Mouse (Mus musculus) megakaryocyte, adult 5-6 weeks (primary cell): ENCODE data around the gene Metap1d. TPM values are rescaled to one million over a fixed set of nuclear protein-coding genes. Genes with fewer than 3 reads are reported as not detected.

Experiments
- ATAC-seq: 2 replicates; pipeline ENCODE4 v1.8.0; 2016; ENCODE audit warnings: mild to moderate bottlenecking, inconsistent platforms; ENCODE audit not compliant: poor library complexity, severe bottlenecking
- total RNA-seq, 2 experiments: library from RNA; stranded (forward) in 1 of 2; stranded (reverse) in 1 of 2; fragments of 153-499, 151-499 nt in 1 of 2; fragments of 221-1000, 200-1000 nt in 1 of 2; gene quantifications; 2 replicates each; pipeline versions ENCODE4 v1.2.3 to v1.2.4; 2015 to 2017

Gene Metap1d
- total RNA-seq, 2 experiments from 2014 or later: 14.0 to 18.1 TPM

- no peak for ATAC-seq
Observed at GRCm38 (mm10) chr2:71473830-71474229, 20.8 kb downstream of the Metap1d start.

DNA sequence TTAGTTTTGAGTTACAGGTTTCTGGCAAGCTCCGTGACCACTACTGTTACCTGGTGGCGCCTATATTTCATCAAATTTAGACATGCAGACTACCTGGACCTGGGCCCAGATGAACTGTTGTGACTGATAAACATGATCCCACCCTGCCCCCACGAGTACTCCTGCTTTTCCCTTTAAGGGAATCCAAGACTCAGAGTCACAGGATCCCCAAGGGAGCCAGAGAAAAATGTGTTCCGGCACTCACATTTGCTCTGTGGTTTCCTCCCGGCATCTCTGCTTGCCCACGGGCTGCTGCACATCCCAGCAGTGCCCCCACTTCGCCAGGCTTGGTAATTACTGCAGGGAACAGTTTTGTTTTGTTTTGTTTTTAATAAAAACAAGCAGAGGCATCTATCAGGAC, 21.3 kb downstream of the Metap1d start:
- no peak for ATAC-seq

- ATAC-seq: no peak
Observed at GRCm38 (mm10) chr2:71475311-71475710, 22.2 kb downstream of the Metap1d start.

DNA sequence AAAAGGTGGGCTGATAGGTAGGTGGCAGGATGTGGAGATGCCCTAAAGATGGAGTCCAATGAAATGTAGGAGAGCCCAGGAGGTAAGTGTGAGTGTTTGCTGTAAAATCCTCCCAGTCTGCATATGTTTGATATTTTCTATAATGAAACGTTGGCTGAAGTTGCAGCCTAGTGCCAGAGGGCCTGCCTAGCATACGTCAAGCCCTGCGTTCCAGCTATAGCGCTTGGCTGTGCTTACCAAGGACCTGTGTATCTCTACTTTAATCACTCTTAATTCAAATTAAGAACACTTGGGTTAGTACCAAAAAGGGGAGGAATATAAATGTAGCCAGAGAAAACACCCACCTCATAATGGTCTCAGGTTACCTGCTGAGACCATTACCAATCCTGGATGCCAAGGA, 22.7 kb downstream of the Metap1d start:
- ATAC-seq: no peak

- ATAC-seq: no peak
Observed at GRCm38 (mm10) chr2:71477787-71478186, 24.7 kb downstream of the Metap1d start.

DNA sequence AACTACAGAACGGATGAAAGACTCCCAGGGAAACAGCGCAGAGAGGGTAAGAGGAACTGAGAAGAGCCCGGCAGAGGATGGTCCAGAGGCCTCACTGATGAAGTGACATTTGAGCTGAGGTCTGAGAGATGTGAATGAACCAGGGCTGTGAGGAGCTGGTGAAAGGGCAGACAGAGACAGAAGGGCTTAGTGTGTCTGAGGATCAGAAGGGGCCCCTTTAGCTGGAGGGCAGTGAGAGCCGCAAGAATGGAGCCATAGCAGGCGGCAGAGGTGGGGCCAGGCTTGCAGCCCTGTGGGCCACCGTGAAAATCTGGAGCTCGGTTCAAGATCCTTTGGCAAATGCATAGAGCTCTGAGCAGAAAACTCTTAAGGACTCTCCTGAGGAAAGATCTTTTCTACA, 26.8 kb downstream of the Metap1d start:
- no peak for ATAC-seq

- peak; percentile 75 for ATAC-seq
Observed at GRCm38 (mm10) chr2:71481825-71482224, 28.7 kb downstream of the Metap1d start.

DNA sequence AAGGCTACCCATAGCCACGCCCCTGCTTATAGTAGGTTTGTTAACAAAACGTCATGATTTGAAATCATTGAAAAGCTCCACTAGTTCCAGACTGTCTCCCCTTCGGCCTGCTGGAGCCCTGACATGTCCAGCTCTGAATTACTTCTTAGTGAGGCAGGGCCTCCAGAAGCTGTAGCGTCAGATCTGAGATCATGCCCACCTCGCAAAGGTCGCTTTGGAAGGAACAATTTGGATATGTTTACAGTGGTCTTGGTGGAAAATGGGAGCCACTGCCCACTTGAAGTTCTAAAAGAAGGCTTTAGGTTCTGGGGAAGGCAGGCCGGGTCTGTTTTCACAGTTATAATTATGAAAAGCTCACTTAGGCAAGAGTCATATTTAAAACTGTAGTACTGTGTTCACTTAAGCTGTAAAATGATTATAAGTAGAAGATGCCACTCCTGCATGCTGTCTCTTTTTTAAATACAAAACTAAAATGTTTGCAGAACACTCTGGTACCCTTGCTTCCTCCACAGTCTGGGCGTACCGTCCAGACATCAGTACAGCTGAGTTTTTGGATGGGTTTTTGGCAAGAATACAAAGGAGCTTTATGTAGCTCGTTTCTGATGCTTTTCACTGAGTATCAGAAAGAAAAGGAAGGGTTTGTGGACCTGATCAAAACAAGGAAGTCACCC, 30.1 kb downstream of the Metap1d start:
- no peak for ATAC-seq

DNA sequence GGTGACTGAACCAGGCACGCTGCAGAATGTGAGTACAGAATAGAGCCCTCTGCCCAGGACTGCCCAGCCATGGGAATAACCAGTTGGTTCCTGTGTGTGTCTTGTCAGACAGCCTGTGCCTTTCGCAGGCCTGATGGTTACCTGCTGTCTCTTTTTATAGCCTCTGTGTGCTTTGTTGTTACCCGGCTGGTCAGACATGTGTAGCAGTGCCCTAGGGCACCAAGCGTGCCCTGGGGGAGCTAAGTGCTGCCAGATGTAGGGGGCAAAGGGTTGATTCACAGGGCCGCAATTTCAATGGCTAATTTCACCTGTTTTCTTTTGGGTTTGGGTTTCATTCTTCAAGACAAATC, 30.6 kb downstream of the Metap1d start:
- ATAC-seq: no peak

DNA sequence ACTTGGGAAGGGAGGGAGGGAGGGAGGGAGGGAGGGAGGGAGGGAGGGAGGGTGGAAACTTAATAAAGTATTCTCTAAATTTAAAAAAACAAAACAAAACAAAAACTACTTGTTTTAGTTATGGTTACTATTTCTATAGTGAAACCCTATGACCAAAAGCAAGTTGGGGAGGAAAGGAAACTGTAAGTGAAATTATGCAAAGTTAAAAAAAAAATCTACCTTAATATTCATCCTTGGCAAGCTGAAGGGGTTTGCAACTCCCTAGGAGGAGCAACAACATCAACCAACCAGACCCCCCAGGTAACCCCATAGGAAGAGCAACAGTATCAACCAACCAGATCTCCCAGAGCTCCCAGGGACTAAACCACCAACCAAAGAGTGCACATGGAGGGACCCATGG, 38.2 kb downstream of the Metap1d start:
- no peak for ATAC-seq

DNA sequence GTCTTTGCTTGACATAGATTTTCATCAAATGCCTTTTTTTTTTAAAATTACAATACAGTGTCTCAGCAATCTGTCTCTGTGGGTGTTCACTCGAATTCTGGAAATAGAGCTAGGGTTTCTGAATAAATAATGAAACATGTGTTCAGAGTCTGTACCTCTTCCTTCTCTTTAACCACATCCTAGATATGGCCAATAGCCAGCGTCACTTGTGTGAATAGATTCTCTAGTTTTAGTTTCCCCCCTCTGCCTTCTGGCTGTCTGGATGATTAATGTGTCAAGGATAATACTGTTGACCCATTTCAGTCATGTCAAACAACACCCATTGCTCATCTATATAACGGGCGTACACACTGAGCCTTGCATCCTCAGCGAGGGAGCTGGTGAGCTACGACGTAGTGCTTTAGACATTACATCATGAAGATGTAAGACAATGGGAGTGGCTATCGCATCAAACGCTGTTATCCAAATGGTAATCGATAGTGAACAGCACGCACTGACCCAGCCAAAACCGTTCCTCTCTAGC, 40.1 kb downstream of the Metap1d start:
- no peak for ATAC-seq

DNA sequence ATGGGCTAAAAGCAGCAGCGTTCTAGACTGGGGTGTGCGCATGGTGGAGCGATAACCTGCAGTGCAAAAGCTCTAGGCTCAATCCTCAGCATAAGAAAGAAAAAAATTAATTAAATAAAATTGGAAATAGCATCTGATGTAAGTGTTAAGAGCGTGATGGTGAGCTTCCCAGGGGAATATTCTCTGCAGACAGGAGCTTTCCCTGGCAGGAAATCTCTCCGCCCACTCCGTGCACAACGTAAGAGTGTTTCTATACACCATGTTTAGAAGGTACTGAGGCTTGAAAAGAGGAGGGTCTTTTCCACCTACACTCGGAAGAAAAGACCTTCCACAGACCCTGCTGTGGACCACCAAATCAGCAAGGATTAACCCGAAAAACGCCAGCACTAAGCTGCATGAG, 41.4 kb downstream of the Metap1d start:
- no peak for ATAC-seq

DNA sequence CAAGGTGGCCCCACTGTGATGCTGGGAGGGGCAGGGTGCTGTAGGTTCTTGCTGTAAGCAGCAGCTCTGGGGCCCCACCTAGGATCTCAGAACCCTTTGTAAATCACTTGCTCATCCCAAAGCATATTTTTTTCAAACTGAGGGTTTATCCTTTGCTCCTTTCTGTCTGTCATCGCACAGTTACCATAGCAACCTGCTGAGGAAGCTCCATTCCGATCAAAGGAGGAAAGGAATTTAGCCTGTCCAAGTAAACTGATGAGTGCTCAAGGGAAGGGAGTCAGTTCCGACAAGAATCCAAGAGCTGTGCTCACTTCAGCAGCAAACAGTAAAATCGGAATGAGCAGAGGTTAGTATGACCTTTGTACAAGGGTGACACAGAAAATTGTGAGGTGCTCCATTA, 41.9 kb downstream of the Metap1d start:
- ATAC-seq: no peak

DNA sequence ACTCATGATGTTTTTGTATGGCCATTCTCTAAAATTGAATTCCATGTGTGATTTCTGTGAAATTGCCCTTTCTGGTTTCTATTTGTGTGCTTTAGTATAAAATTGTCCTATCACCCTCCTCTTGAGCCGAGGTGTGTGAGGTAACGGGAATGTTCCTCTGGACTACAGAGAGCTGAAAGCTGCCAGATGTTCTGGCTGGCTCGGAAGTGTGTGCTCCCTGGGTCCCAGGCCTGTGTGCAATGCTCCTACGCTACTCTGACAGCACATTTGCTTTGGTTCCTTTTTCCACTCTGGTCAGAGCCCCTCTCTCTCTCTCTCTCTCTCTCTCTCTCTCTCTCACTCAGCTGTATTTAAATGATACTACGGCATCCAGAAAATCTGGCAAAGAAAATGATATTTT, 44.1 kb downstream of the Metap1d start:
- ATAC-seq: no peak

DNA sequence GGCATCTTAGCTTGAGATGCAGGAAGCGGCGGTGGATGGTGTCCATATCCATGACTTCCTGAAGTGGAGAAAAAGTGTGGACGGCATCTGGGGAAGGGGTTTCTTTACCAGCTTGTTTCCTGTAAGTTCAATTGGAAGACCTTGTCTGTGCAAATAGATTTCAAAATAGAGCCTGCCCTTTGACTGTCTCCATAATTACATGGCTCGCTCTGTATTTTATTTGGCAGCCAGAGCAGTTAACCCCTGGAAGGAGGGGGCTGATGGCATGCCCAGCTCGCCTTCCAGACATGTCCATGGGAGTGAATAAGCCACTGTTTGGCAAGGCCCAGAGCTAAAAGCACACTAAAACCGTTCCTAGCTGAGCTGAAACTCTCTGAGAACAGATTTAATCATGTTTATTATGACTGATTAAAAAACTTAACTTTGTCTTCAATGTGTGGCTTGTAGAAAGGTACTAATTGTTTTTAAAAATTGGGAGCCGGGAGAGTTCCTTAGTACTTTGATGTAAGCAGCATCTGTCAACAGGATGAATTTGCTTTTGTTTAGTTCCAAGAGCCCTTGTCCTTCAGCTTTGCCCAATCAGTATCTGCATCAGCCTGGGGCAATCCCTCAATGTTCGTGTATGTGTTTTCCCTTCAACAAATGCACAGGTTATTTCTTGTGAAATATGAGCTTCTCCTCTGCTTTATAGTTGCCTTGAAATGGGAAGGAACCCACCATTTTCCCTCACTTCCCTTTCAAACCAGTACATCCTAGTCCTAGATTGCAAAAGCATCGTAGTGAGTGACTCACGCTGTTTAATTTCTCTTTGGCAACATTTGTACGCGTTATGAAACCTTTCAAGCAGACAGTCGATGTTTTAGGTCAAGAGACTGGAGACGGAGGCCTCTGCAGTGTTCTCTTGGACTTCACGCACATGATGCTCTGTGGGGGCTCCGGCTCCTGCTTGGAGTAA, 46.5 kb downstream of the Metap1d start:
- ATAC-seq: peak; percentile 95

DNA sequence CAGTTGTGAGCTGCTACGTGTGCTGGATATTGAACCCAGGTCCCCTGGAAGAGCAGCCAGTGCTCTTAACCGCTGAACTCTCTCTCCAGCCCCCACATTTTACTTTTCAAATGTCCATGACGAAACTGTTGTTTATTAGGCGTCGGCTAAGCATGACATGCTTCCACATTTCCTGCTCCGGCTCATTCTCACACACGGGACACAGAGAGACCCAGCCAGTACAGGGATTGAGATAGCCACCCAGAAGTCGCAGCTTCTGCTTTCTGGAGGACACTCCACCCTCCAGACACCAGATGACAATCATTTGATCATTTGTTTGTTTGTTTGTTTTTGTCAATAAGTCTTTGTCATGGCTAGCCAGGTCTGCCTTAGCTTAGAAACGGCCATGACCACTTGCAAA, 51.8 kb downstream of the Metap1d start:
- peak; percentile 68 for ATAC-seq

DNA sequence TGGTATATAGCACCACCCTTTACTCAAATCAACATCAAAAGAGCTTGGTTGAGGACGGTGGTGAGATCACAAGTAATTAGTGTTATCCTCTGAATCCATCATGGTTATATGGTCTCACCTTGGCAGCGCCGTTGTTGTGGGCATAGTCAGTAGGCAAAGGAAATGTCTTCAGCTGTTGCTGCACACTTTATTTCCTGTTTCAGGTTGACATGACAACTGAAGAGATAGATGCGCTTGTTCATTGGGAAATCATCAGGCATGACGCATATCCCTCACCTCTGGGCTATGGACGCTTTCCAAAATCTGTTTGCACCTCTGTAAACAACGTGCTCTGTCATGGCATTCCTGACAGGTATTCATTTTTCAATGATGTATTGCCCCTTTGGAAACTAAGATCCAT, 58.1 kb downstream of the Metap1d start:
- ATAC-seq: peak; percentile 96

DNA sequence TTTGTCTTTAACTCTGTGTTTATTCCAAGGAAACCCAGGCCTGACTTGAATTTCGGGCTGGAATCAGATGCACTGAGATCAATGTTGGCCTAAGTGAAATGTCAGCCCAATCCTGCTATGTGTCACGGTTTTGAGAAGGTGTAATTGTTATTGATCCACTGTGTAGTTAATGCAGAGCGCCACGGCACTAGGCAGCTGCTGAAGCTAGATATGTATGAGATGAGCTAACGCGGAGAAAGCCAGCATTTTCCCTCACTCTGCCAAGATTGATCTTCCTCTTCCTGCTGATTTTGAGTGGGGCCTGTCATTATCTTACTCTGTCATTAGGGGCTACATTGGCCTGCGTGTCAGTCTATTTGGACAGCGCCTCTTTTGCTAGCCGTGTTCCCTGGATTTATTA, 59.2 kb downstream of the Metap1d start:
- no peak for ATAC-seq

- no peak for ATAC-seq
Observed at GRCm38 (mm10) chr2:71516995-71517394, 63.9 kb downstream of the Metap1d start.

DNA sequence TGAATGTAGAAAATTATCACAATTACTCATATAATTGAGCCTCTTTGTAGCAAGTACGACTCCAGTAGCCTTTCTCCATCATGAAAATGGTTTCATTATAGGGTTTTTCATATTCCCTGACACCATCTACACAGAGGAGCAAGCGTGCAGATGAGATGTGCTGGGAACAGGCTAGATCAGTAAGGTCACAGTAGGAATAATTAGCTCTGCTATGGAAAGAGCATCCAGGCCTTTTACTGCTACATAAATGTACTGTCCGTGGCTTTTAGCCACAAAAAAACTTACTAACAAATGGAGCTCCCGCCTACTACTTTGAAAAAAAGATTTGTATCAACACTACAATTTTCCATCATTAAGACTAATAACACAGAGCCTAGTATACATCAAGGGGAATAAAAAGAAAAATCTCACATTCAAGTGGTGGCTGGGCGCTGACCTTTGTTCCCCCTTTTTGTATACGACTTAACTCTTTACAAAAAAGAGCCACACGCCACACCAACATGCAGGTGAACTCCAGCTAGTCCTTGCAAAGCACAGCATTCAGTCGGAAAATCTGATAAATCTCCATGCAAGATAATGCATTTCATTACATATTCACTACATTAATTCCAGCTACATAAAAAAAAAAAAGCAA, 64.5 kb downstream of the Metap1d start:
- no peak for ATAC-seq

DNA sequence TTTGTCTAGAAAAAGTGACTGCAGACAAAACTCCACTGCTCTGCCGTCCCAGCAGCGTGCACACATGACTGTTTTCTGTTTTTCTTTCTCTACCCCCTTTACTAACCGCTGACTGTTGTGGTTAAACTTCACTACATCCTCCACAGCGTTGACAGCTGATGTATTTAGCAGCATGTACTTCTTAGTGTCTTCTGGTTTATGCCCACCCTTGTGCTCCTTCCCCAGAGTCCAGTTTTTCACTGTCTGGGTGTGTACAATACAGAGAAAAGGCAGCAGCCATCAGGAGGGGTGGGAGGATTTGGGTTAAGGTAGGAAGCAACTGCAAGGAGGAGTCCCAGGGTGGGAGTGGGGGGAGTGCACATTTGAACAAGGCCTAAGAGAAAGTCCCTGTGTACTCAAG, 69.8 kb downstream of the Metap1d start:
- ATAC-seq: no peak

- no peak for ATAC-seq
Observed at GRCm38 (mm10) chr2:71523431-71523830, 70.4 kb downstream of the Metap1d start.
